Mouse (Mus musculus): ENCODE data around the gene Snap91. TPM values are rescaled to one million over a fixed set of nuclear protein-coding genes. Genes with fewer than 3 reads are reported as not detected.
A peak's percentile ranks its signal among the peaks of the same experiment; 100 is the strongest.

Gene Snap91
- polyA plus RNA-seq, 1 experiment from 2014 or later: 113 TPM

- H3K36me3 ChIP-seq: no peaks in the 10 kb centered on the region
Measured at GRCm38 (mm10) chr9:86857626-86858025, 22.8 kb downstream of the Snap91 start.

GRCm38 (mm10) chr9:86852861-86853260 lies 27.6 kb downstream of the Snap91 start:
- WGBS: 87% methylated on average over 3 of the region's 3 CpGs
- peaks cover 9% of the 10 kb centered on the region; the same call in 1 of the 2 replicates for H3K4me1 ChIP-seq (replicated peaks)
- no peak overlapping the region for H3K9ac ChIP-seq
- no peak overlapping the region for H3K4me2 ChIP-seq
- H3K27ac ChIP-seq (replicated peaks): no peak overlapping the region
- ATAC-seq (ENCODE audit: low read depth): no peak
- H3K27me3 ChIP-seq: no peaks in the 10 kb centered on the region
- no peak overlapping the region for H3K4me3 ChIP-seq
- no peaks in the 10 kb centered on the region for H3K36me3 ChIP-seq
- H3K9me3 ChIP-seq: 0 out of 2 replicates have a peak, but pooled peaks cover 3% of the 10 kb centered on the region

More at GRCm38 (mm10) chr9:86857626-86858025, 22.8 kb downstream of the Snap91 start:
- no peak overlapping the region for H3K4me3 ChIP-seq
- no peak overlapping the region for H3K9ac ChIP-seq
- H3K4me1 ChIP-seq (replicated peaks): no peaks in the 10 kb centered on the region
- no peak for ATAC-seq (ENCODE audit: low read depth)
- no peak overlapping the region for H3K27ac ChIP-seq (replicated peaks)
- 0 out of 2 replicates have a peak, but pooled peaks cover 3% of the 10 kb centered on the region for H3K9me3 ChIP-seq
- WGBS: 88% methylated on average over 2 of the region's 2 CpGs
- H3K4me2 ChIP-seq: no peak overlapping the region
- H3K27me3 ChIP-seq: no peaks in the 10 kb centered on the region

- Histone ChIP-seq H3K4me3 (no peak overlapping the region), H3K27me3 (no peaks in the 10 kb centered on the region), H3K27ac (replicated peaks) (no peak overlapping the region), H3K4me1 (replicated peaks) (peaks cover 9% of the 10 kb centered on the region; the same call in 1 of the 2 replicates), H3K9ac (no peak overlapping the region), H3K4me2 (no peak overlapping the region), H3K9me3 (no peaks in the 10 kb centered on the region), H3K36me3 (no peaks in the 10 kb centered on the region)
- WGBS: 87% methylated on average over 5 of the region's 5 CpGs
- ATAC-seq (ENCODE audit: low read depth): no peak
Measured at GRCm38 (mm10) chr9:86851689-86852088, 28.8 kb downstream of the Snap91 start.

- Histone ChIP-seq H3K4me2 (no peak overlapping the region), H3K4me3 (no peak overlapping the region), H3K9ac (no peak overlapping the region), H3K4me1 (replicated peaks) (peaks cover 9% of the 10 kb centered on the region; the same call in 1 of the 2 replicates), H3K9me3 (no peaks in the 10 kb centered on the region), H3K36me3 (no peaks in the 10 kb centered on the region), H3K27ac (replicated peaks) (no peak overlapping the region), H3K27me3 (no peaks in the 10 kb centered on the region)
- 73% methylated on average over 3 of the region's 3 CpGs for WGBS
- ATAC-seq (ENCODE audit: low read depth): no peak
Measured at GRCm38 (mm10) chr9:86850452-86851207, 29.8 kb downstream of the Snap91 start.

- H3K27me3 ChIP-seq: no peaks in the 10 kb centered on the region
- H3K4me2 ChIP-seq: no peak overlapping the region
- WGBS: 93% methylated on average over 5 of the region's 5 CpGs
- H3K27ac ChIP-seq (replicated peaks): no peak overlapping the region
- H3K9ac ChIP-seq: no peak overlapping the region
- no peak overlapping the region for H3K4me3 ChIP-seq
- ATAC-seq (ENCODE audit: low read depth): peak; percentile 36; the same call in 1 of the 2 replicates
- no peaks in the 10 kb centered on the region for H3K9me3 ChIP-seq
- no peaks in the 10 kb centered on the region for H3K4me1 ChIP-seq (replicated peaks)
- H3K36me3 ChIP-seq: no peaks in the 10 kb centered on the region
Measured at GRCm38 (mm10) chr9:86843747-86844353, 36.6 kb downstream of the Snap91 start.

GRCm38 (mm10) chr9:86829792-86830191 lies 50.7 kb downstream of the Snap91 start:
- Histone ChIP-seq H3K36me3 (peaks cover 54% of the 10 kb centered on the region), H3K4me3 (no peak overlapping the region), H3K9me3 (0 out of 2 replicates have a peak, but pooled peaks cover 2% of the 10 kb centered on the region), H3K9ac (no peak overlapping the region), H3K4me2 (no peak overlapping the region), H3K4me1 (replicated peaks) (no peaks in the 10 kb centered on the region), H3K27me3 (no peaks in the 10 kb centered on the region), H3K27ac (replicated peaks) (no peak overlapping the region)
- ATAC-seq (ENCODE audit: low read depth): no peak
- WGBS: 87% methylated on average over 2 of the region's 2 CpGs

GRCm38 (mm10) chr9:86829034-86829433 lies 51.4 kb downstream of the Snap91 start:
- Histone ChIP-seq H3K4me1 (replicated peaks) (no peaks in the 10 kb centered on the region), H3K9ac (no peak overlapping the region), H3K9me3 (0 out of 2 replicates have a peak, but pooled peaks cover 2% of the 10 kb centered on the region), H3K36me3 (peaks cover 51% of the 10 kb centered on the region), H3K27ac (replicated peaks) (no peak overlapping the region), H3K4me2 (no peak overlapping the region), H3K4me3 (no peak overlapping the region), H3K27me3 (no peaks in the 10 kb centered on the region)
- WGBS: 68% methylated on average over 8 of the region's 8 CpGs
- no peak for ATAC-seq (ENCODE audit: low read depth)

GRCm38 (mm10) chr9:86819366-86819765 lies 61.1 kb downstream of the Snap91 start:
- ATAC-seq (ENCODE audit: low read depth): no peak
- Histone ChIP-seq H3K27me3 (no peaks in the 10 kb centered on the region), H3K4me3 (no peak overlapping the region), H3K27ac (replicated peaks) (no peak overlapping the region), H3K4me2 (no peak overlapping the region), H3K9ac (no peak overlapping the region), H3K36me3 (peaks cover 32% of the 10 kb centered on the region), H3K4me1 (replicated peaks) (no peaks in the 10 kb centered on the region), H3K9me3 (no peaks in the 10 kb centered on the region)
- WGBS: 88% methylated on average over 5 of the region's 5 CpGs

GRCm38 (mm10) chr9:86817673-86818072 lies 62.8 kb downstream of the Snap91 start:
- Histone ChIP-seq H3K4me2 (no peak overlapping the region), H3K9ac (no peak overlapping the region), H3K36me3 (peaks cover 32% of the 10 kb centered on the region), H3K9me3 (no peaks in the 10 kb centered on the region), H3K4me1 (replicated peaks) (no peaks in the 10 kb centered on the region), H3K27me3 (no peaks in the 10 kb centered on the region), H3K4me3 (no peak overlapping the region), H3K27ac (replicated peaks) (no peak overlapping the region)
- ATAC-seq (ENCODE audit: low read depth): no peak
- 68% methylated on average over 4 of the region's 4 CpGs for WGBS

- no peak overlapping the region for H3K9ac ChIP-seq
- H3K27me3 ChIP-seq: no peaks in the 10 kb centered on the region
- no peak overlapping the region for H3K4me3 ChIP-seq
- H3K4me1 ChIP-seq (replicated peaks): no peaks in the 10 kb centered on the region
- no peak for ATAC-seq (ENCODE audit: low read depth)
- peaks cover 28% of the 10 kb centered on the region for H3K36me3 ChIP-seq
- 82% methylated on average over 6 of the region's 6 CpGs for WGBS
- no peaks in the 10 kb centered on the region for H3K9me3 ChIP-seq
- H3K27ac ChIP-seq (replicated peaks): no peak overlapping the region
- no peak overlapping the region for H3K4me2 ChIP-seq
Measured at GRCm38 (mm10) chr9:86814340-86814739, 66.1 kb downstream of the Snap91 start.

- Histone ChIP-seq H3K4me3 (no peak overlapping the region), H3K27me3 (no peaks in the 10 kb centered on the region), H3K4me1 (replicated peaks) (no peaks in the 10 kb centered on the region), H3K36me3 (peaks cover 23% of the 10 kb centered on the region), H3K4me2 (no peak overlapping the region), H3K9me3 (no peaks in the 10 kb centered on the region), H3K9ac (no peak overlapping the region), H3K27ac (replicated peaks) (no peak overlapping the region)
- 20% methylated on average over 5 of the region's 5 CpGs for WGBS
- ATAC-seq (ENCODE audit: low read depth): no peak
Measured at GRCm38 (mm10) chr9:86813327-86813726, 67.1 kb downstream of the Snap91 start.

GRCm38 (mm10) chr9:86810696-86811232 lies 69.7 kb downstream of the Snap91 start:
- Histone ChIP-seq H3K4me1 (replicated peaks) (no peaks in the 10 kb centered on the region), H3K4me2 (no peak overlapping the region), H3K4me3 (no peak overlapping the region), H3K36me3 (peaks cover 23% of the 10 kb centered on the region), H3K27me3 (no peaks in the 10 kb centered on the region), H3K27ac (replicated peaks) (no peak overlapping the region), H3K9me3 (no peaks in the 10 kb centered on the region), H3K9ac (no peak overlapping the region)
- WGBS: 31% methylated on average over 5 of the region's 5 CpGs
- ATAC-seq (ENCODE audit: low read depth): no peak
